In the genomic region with DNA sequence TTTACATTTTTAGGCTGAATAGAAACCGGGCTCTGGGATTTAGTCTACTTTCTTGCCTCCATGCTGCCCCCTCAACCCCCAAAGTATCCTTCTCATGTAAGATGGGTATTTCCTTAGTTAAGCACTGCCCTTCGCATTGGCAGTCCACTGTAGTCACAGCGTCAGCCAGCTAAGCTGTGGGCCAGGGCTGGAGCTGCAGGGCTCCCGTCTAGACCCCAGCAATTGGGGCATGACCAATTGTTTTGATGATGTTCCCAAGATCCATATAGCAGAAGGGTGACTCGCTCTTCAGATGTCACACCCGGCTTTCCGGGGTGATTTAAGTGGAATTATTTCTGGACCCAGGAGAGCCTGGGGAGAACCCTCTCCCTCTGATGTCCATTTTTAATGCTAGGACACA, we compare ENCODE assay signal across 18 mouse cellular contexts.
"Had no signal": no experiment of that assay in that cellular context is flagged by ENCODE, and none has a peak within 500 bp of the region (broad histone marks: within the 10 kb centered on the region; RNA-seq: fewer than 3 reads in every experiment).

No protein-coding gene starts in this region.

- H3K36me3 ChIP-seq: midbrain, embryonic 10.5 days; midbrain, embryonic 12.5 days; neural tube, embryonic 13.5 days; neural tube, embryonic 15.5 days had no signal

- ATAC-seq: midbrain, embryonic 16.5 days had no signal

- H3K27me3 ChIP-seq: midbrain, embryonic 12.5 days had no signal

- H3K9me3 ChIP-seq: midbrain, embryonic 10.5 days; midbrain, embryonic 12.5 days; neural tube, embryonic 13.5 days; neural tube, embryonic 15.5 days had no signal

- H3K4me2 ChIP-seq: lung, embryonic 14.5 days; midbrain, embryonic 12.5 days; neural tube, embryonic 13.5 days; neural tube, embryonic 15.5 days had no signal

- H3K4me3 ChIP-seq: midbrain, embryonic 10.5 days; midbrain, embryonic 12.5 days; myocyte; neural tube, embryonic 13.5 days; neural tube, embryonic 15.5 days had no signal

- H3K9ac ChIP-seq: lung, embryonic 14.5 days; midbrain, embryonic 12.5 days; neural tube, embryonic 13.5 days; neural tube, embryonic 15.5 days had no signal

- H3K27ac ChIP-seq: midbrain, embryonic 12.5 days; neural tube, embryonic 13.5 days; neural tube, embryonic 15.5 days had no signal

- DNase-seq: lung, embryonic 14.5 days; lung, postnatal 10 days; lung, postnatal 4 days; midbrain, embryonic 14.5 days; retina, postnatal 1 day; right cerebral cortex, adult 18-20 months; right cerebral cortex, postnatal 25 days; right cerebral cortex, postnatal 4 days; spleen, adult 18-20 months; thymus, adult 18-20 months; thymus, postnatal 14 days; thymus, postnatal 36 days had no signal
